Mouse (Mus musculus) small intestine, adult 2 months (tissue): ENCODE results near the gene Lgi1. TPM values are rescaled to one million over a fixed set of nuclear protein-coding genes. Genes with fewer than 3 reads are reported as not detected.

Experiments used
- H3K27ac ChIP-seq: fragments of 200-500 bp; 2 replicates; pipeline ENCODE4 v1.5.1; 2012; ENCODE audit warnings: low read depth, low read length, control low read depth, inconsistent platforms; ENCODE audit not compliant: insufficient read depth
- H3K27me3 ChIP-seq: fragments of 200-500 bp; 2 replicates; pipeline ENCODE4 v1.6.1; 2012; ENCODE audit warnings: mild to moderate bottlenecking, moderate library complexity, low read length, inconsistent platforms; ENCODE audit not compliant: control insufficient read depth, insufficient read depth
- H3K36me3 ChIP-seq: fragments of 200-500 bp; 2 replicates; pipeline ENCODE4 v1.6.1; 2012; ENCODE audit warnings: mild to moderate bottlenecking, low read length, control low read depth, inconsistent platforms; ENCODE audit not compliant: control insufficient read depth, insufficient read depth
- H3K4me1 ChIP-seq: fragments of 200-500 bp; 2 replicates; pipeline ENCODE4 v1.6.1; 2012; ENCODE audit warnings: low read length, inconsistent platforms, mixed read lengths; ENCODE audit not compliant: control insufficient read depth, insufficient read depth, insufficient read length
- H3K4me3 ChIP-seq: fragments of 200-500 bp; 2 replicates; pipeline ENCODE4 v1.5.1; 2012; ENCODE audit warnings: low read depth, mild to moderate bottlenecking, control low read depth, inconsistent platforms, low read length, moderate library complexity
- CTCF ChIP-seq: fragments of 200-500 bp; IDR thresholded peaks from 2 replicates; pipeline ENCODE4 v1.5.1; 2012; ENCODE audit warnings: low read depth, mild to moderate bottlenecking, control low read depth, inconsistent platforms, low read length, moderate library complexity, mixed read lengths; ENCODE audit not compliant: insufficient replicate concordance, insufficient read length; ENCODE audit errors: extremely low read depth
- POLR2A ChIP-seq: fragments of 200-500 bp; IDR thresholded peaks from 2 replicates; pipeline ENCODE4 v1.6.1; 2012; ENCODE audit warnings: low read depth, mild to moderate bottlenecking, control low read depth, inconsistent platforms, low read length, moderate library complexity
- WGBS: fragments of 180-500 bp; shearing (Covaris S2); methylation state at CpG from one replicate; pipeline ENCODE4 v1.1.7; 2018; 5-methylcytosine and 5-hydroxymethylcytosine counted together
- polyA plus RNA-seq: library from polyadenylated mRNA; depleted of rRNA; stranded (reverse); fragments of >200 nt; gene quantifications from 2 replicates; pipeline ENCODE4 v1.2.3, GENCODE M21; 2012

Lgi1 gene
- polyA plus RNA-seq, 1 experiment, result not detected

- peaks cover 2% of the 10 kb centered on the region; the same call in 1 of the 2 replicates for H3K27me3 ChIP-seq
- no peaks in the 10 kb centered on the region for H3K4me1 ChIP-seq
- no peak overlapping the region for H3K4me3 ChIP-seq
- no peaks in the 10 kb centered on the region for H3K36me3 ChIP-seq
- 92% methylated on average over 7 of the region's 7 CpGs for WGBS
- no peak for TF ChIP-seq CTCF
- TF ChIP-seq POLR2A, result no peak
- H3K27ac ChIP-seq, result no peak overlapping the region
Observed at GRCm38 (mm10) chr19:38315099-38315498, 50.8 kb downstream of the Lgi1 start.

- Histone ChIP-seq H3K27ac (no peak overlapping the region), H3K36me3 (no peaks in the 10 kb centered on the region), H3K4me1 (no peaks in the 10 kb centered on the region), H3K27me3 (peaks cover 2% of the 10 kb centered on the region; the same call in 1 of the 2 replicates), H3K4me3 (no peak overlapping the region)
- TF ChIP-seq CTCF (no peak), POLR2A (no peak)
- 70% methylated on average over 6 of the region's 6 CpGs for WGBS
Observed at GRCm38 (mm10) chr19:38316602-38317313, 52.4 kb downstream of the Lgi1 start.

GRCm38 (mm10) chr19:38318308-38318707 is 54.0 kb downstream of the Lgi1 start:
- Histone ChIP-seq H3K4me3 (no peak overlapping the region), H3K27me3 (peaks cover 2% of the 10 kb centered on the region; the same call in 1 of the 2 replicates), H3K36me3 (no peaks in the 10 kb centered on the region), H3K27ac (no peak overlapping the region), H3K4me1 (no peaks in the 10 kb centered on the region)
- 92% methylated on average over 4 of the region's 4 CpGs for WGBS
- TF ChIP-seq CTCF (no peak), POLR2A (no peak)

- H3K4me1 ChIP-seq, result no peaks in the 10 kb centered on the region
- TF ChIP-seq CTCF, result no peak
- TF ChIP-seq POLR2A, result no peak
- peaks cover 2% of the 10 kb centered on the region; the same call in 1 of the 2 replicates for H3K27me3 ChIP-seq
- H3K27ac ChIP-seq, result no peak overlapping the region
- 87% methylated on average over 4 of the region's 4 CpGs for WGBS
- H3K4me3 ChIP-seq, result no peak overlapping the region
- H3K36me3 ChIP-seq, result no peaks in the 10 kb centered on the region
Observed at GRCm38 (mm10) chr19:38319168-38319567, 54.8 kb downstream of the Lgi1 start.

GRCm38 (mm10) chr19:38320651-38321188 is 56.4 kb downstream of the Lgi1 start:
- no peak overlapping the region for H3K27ac ChIP-seq
- no peak overlapping the region for H3K4me3 ChIP-seq
- TF ChIP-seq POLR2A, result no peak
- no peak for TF ChIP-seq CTCF
- 46% methylated on average over 5 of the region's 5 CpGs for WGBS
- no peaks in the 10 kb centered on the region; the same call in 1 of the 2 replicates for H3K4me1 ChIP-seq
- H3K27me3 ChIP-seq, result 0 out of 2 replicates have a peak, but pooled peaks cover 2% of the 10 kb centered on the region
- H3K36me3 ChIP-seq, result no peaks in the 10 kb centered on the region

GRCm38 (mm10) chr19:38323726-38324125 is 59.4 kb downstream of the Lgi1 start:
- no peak overlapping the region for H3K27ac ChIP-seq
- no peaks in the 10 kb centered on the region for H3K27me3 ChIP-seq
- H3K36me3 ChIP-seq, result no peaks in the 10 kb centered on the region
- no peak overlapping the region for H3K4me3 ChIP-seq
- no peaks in the 10 kb centered on the region; the same call in 1 of the 2 replicates for H3K4me1 ChIP-seq
- TF ChIP-seq POLR2A, result no peak
- no peak for TF ChIP-seq CTCF

GRCm38 (mm10) chr19:38324147-38325028 is 60.1 kb downstream of the Lgi1 start:
- Histone ChIP-seq H3K4me1 (no peaks in the 10 kb centered on the region; the same call in 1 of the 2 replicates), H3K27ac (no peak overlapping the region), H3K36me3 (no peaks in the 10 kb centered on the region), H3K4me3 (no peak overlapping the region), H3K27me3 (no peaks in the 10 kb centered on the region)
- WGBS, result 50% methylated on average over 10 of the region's 10 CpGs
- TF ChIP-seq POLR2A, result no peak
- TF ChIP-seq CTCF, result peak; percentile 46; the same call in 1 of the 2 replicates
